Mouse (Mus musculus) heart, embryonic 12.5 days (tissue): ENCODE data around the gene Phldb1. TPM values are rescaled to one million over a fixed set of nuclear protein-coding genes. Genes with fewer than 3 reads are reported as not detected.
"Not testable (repeated sequence)": the region's sequence is repeated elsewhere in the genome, so short reads cannot be mapped to it uniquely, and the experiment has no call there.

ENCODE experiments used
- ATAC-seq: fragments of 200-750 bp; cut with Nextera tagmentation; 2 replicates; pipeline ENCODE4 v1.8.0; 2017; ENCODE audit warnings: moderate TSS enrichment, moderate library complexity; ENCODE audit not compliant: insufficient number of reproducible peaks, low FRiP score
- H3K27ac ChIP-seq: fragments of 300-500 bp; sonication (generic); 2 replicates; pipeline ENCODE4 v1.5.1; 2016; ENCODE audit warnings: mild to moderate bottlenecking, moderate library complexity; ENCODE audit not compliant: poor library complexity, severe bottlenecking
- H3K27me3 ChIP-seq: fragments of 300-500 bp; sonication (generic); replicated peaks from 2 replicates; pipeline ENCODE4 v1.6.1; 2016; ENCODE audit warnings: mild to moderate bottlenecking, moderate library complexity
- H3K36me3 ChIP-seq: fragments of 300-500 bp; sonication (generic); 2 replicates; pipeline ENCODE4 v1.6.1; 2016; ENCODE audit warnings: mild to moderate bottlenecking, moderate library complexity
- H3K4me1 ChIP-seq: fragments of 300-500 bp; sonication (generic); replicated peaks from 2 replicates; pipeline ENCODE4 v1.6.1; 2016; ENCODE audit warnings: mild to moderate bottlenecking
- H3K4me2 ChIP-seq: fragments of 300-500 bp; sonication (generic); 2 replicates; pipeline ENCODE4 v1.6.1; 2016; ENCODE audit warnings: mild to moderate bottlenecking, moderate library complexity
- H3K4me3 ChIP-seq: fragments of 300-500 bp; sonication (generic); 2 replicates; pipeline ENCODE4 v1.5.1; 2016; ENCODE audit warnings: mild to moderate bottlenecking
- H3K9ac ChIP-seq: fragments of 300-500 bp; sonication (generic); 2 replicates; pipeline ENCODE4 v1.6.1; 2016; ENCODE audit warnings: mild to moderate bottlenecking, moderate library complexity
- H3K9me3 ChIP-seq: fragments of 300-500 bp; sonication (generic); replicated peaks from 2 replicates; pipeline ENCODE4 v1.6.1; 2016; ENCODE audit warnings: mild to moderate bottlenecking, moderate library complexity
- WGBS: fragments of 180-500 bp; shearing (Covaris S2); methylation state at CpG from one replicate; pipeline ENCODE4 v1.1.7; 2016; 5-methylcytosine and 5-hydroxymethylcytosine counted together
- polyA plus RNA-seq: library from polyadenylated mRNA; unstranded; fragments of >200 nt; fragmentation: Nextera tagmentation; extraction: Ambion mirVana; gene quantifications from 2 replicates; pipeline ENCODE4 v1.2.1, GENCODE M21; 2016

Phldb1 gene
- polyA plus RNA-seq = 34.8 and 36.9 TPM in 2 replicates

- H3K27ac ChIP-seq = peak within 1 kb of the TSS; percentile 84
- H3K4me2 ChIP-seq = peak within 1 kb of the TSS; percentile 82
- peak within 1 kb of the TSS; percentile 52 for H3K4me3 ChIP-seq
- no peaks in the 10 kb centered on the region for H3K27me3 ChIP-seq
- WGBS = under 1% methylated on average over 47 of the region's 47 CpGs
- peaks cover 30% of the 10 kb centered on the region for H3K4me1 ChIP-seq
- H3K9ac ChIP-seq = peak within 1 kb of the TSS; percentile 68
- H3K9me3 ChIP-seq = no peaks in the 10 kb centered on the region
- H3K36me3 ChIP-seq = no peaks in the 10 kb centered on the region
- ATAC-seq = peak; percentile 79
Measured at GRCm38 (mm10) chr9:44734524-44735494, at the start of gene Phldb1. Gene Phldb1, minus strand, starts transcription at chr9:44735198.

- H3K9ac ChIP-seq = peak overlapping the region; percentile 83
- no peaks in the 10 kb centered on the region for H3K9me3 ChIP-seq
- peaks cover 13% of the 10 kb centered on the region for H3K36me3 ChIP-seq
- WGBS = under 1% methylated on average over 41 of the region's 41 CpGs
- ATAC-seq = peak; percentile 98
- H3K4me1 ChIP-seq = peaks cover 11% of the 10 kb centered on the region
- no peaks in the 10 kb centered on the region for H3K27me3 ChIP-seq
- H3K27ac ChIP-seq = peak overlapping the region; percentile 91
- H3K4me2 ChIP-seq = peak overlapping the region; percentile 90
- peak overlapping the region; percentile 69 for H3K4me3 ChIP-seq
Measured at GRCm38 (mm10) chr9:44772750-44773651, 38.0 kb upstream of the Phldb1 start.

GRCm38 (mm10) chr9:44772392-44772749 is 37.4 kb upstream of the Phldb1 start:
- peak overlapping the region; percentile 54; the same call in 1 of the 2 replicates for H3K27ac ChIP-seq
- 0 out of 2 replicates have a peak overlapping the region, but pooled peaks have one; percentile 35 for H3K9ac ChIP-seq
- H3K9me3 ChIP-seq = no peaks in the 10 kb centered on the region
- whole genome bisulfite sequencing = 15% methylated on average over 5 of the region's 5 CpGs
- H3K4me3 ChIP-seq = no peak overlapping the region
- peaks cover 13% of the 10 kb centered on the region for H3K36me3 ChIP-seq
- ATAC-seq = peak; percentile 3; the same call in 1 of the 2 replicates
- H3K4me2 ChIP-seq = no peak overlapping the region
- H3K4me1 ChIP-seq = peaks cover 11% of the 10 kb centered on the region
- H3K27me3 ChIP-seq = no peaks in the 10 kb centered on the region

GRCm38 (mm10) chr9:44771376-44771775 is 36.4 kb upstream of the Phldb1 start:
- ATAC-seq = no peak
- Histone ChIP-seq H3K9ac (no peak overlapping the region), H3K9me3 (no peaks in the 10 kb centered on the region), H3K4me1 (peaks cover 11% of the 10 kb centered on the region), H3K27ac (no peak overlapping the region), H3K27me3 (no peaks in the 10 kb centered on the region), H3K4me2 (no peak overlapping the region), H3K36me3 (peaks cover 13% of the 10 kb centered on the region), H3K4me3 (no peak overlapping the region)
- WGBS = 86% methylated on average over 5 of the region's 5 CpGs

GRCm38 (mm10) chr9:44768029-44768394 is 33.0 kb upstream of the Phldb1 start:
- not testable (repeated sequence) for H3K9ac ChIP-seq, H3K9me3 ChIP-seq, H3K36me3 ChIP-seq, H3K27me3 ChIP-seq, ATAC-seq
- 38% methylated on average over 8 of the region's 9 CpGs for whole genome bisulfite sequencing
- H3K4me3 ChIP-seq = peak overlapping the region; percentile 85
- peak overlapping the region; percentile 80 for H3K4me2 ChIP-seq
- H3K4me1 ChIP-seq = peaks cover 20% of the 10 kb centered on the region
- 0 out of 2 replicates have a peak overlapping the region, but pooled peaks have one; percentile 21 for H3K27ac ChIP-seq

GRCm38 (mm10) chr9:44767101-44768028 is 32.4 kb upstream of the Phldb1 start, which contains the start of the genes Arcn1 and Ift46:
Gene Arcn1, minus strand, starts transcription at chr9:44767845.
Gene Ift46, plus strand, starts transcription at chr9:44767908.
- H3K36me3 ChIP-seq = no peaks in the 10 kb centered on the region
- H3K9ac ChIP-seq = peak within 1 kb of the TSS; percentile 98
- peak within 1 kb of the TSS; percentile 80 for H3K4me2 ChIP-seq
- peak within 1 kb of the TSS; percentile 96 for H3K27ac ChIP-seq
- 0% methylated on average over 77 of the region's 82 CpGs for WGBS
- H3K27me3 ChIP-seq = no peaks in the 10 kb centered on the region
- peak within 1 kb of the TSS; percentile 85 for H3K4me3 ChIP-seq
- ATAC-seq = peak; percentile 89
- no peaks in the 10 kb centered on the region for H3K9me3 ChIP-seq
- H3K4me1 ChIP-seq = peaks cover 21% of the 10 kb centered on the region

GRCm38 (mm10) chr9:44760873-44761272 is 25.9 kb upstream of the Phldb1 start:
- Histone ChIP-seq H3K9ac (no peak overlapping the region), H3K27me3 (no peaks in the 10 kb centered on the region), H3K4me2 (no peak overlapping the region), H3K36me3 (peaks cover 30% of the 10 kb centered on the region), H3K27ac (no peak overlapping the region), H3K4me3 (no peak overlapping the region), H3K4me1 (peaks cover 29% of the 10 kb centered on the region), H3K9me3 (no peaks in the 10 kb centered on the region)
- no peak for ATAC-seq
- 59% methylated on average over 2 of the region's 2 CpGs for WGBS

GRCm38 (mm10) chr9:44748473-44748872 is 13.5 kb upstream of the Phldb1 start:
- Histone ChIP-seq H3K9ac (no peak overlapping the region), H3K4me2 (no peak overlapping the region), H3K4me3 (no peak overlapping the region), H3K27me3 (no peaks in the 10 kb centered on the region), H3K36me3 (peaks cover 96% of the 10 kb centered on the region), H3K27ac (no peak overlapping the region), H3K9me3 (no peaks in the 10 kb centered on the region), H3K4me1 (no peaks in the 10 kb centered on the region)
- no peak for ATAC-seq
- WGBS = 93% methylated on average over 7 of the region's 7 CpGs

GRCm38 (mm10) chr9:44747341-44747740 is 12.3 kb upstream of the Phldb1 start:
- ATAC-seq = no peak
- H3K27me3 ChIP-seq = no peaks in the 10 kb centered on the region
- no peak overlapping the region for H3K4me2 ChIP-seq
- 93% methylated on average over 3 of the region's 3 CpGs for WGBS
- H3K9ac ChIP-seq = no peak overlapping the region
- H3K4me3 ChIP-seq = no peak overlapping the region
- H3K27ac ChIP-seq = no peak overlapping the region
- H3K9me3 ChIP-seq = no peaks in the 10 kb centered on the region
- no peaks in the 10 kb centered on the region for H3K4me1 ChIP-seq
- peaks cover 97% of the 10 kb centered on the region for H3K36me3 ChIP-seq

GRCm38 (mm10) chr9:44746666-44747065 is 11.7 kb upstream of the Phldb1 start:
- Histone ChIP-seq H3K4me3 (no peak overlapping the region), H3K4me2 (no peak overlapping the region), H3K4me1 (no peaks in the 10 kb centered on the region), H3K9me3 (no peaks in the 10 kb centered on the region), H3K27me3 (no peaks in the 10 kb centered on the region), H3K9ac (no peak overlapping the region), H3K36me3 (peaks cover 94% of the 10 kb centered on the region), H3K27ac (no peak overlapping the region)
- WGBS = 87% methylated on average over 3 of the region's 3 CpGs
- no peak for ATAC-seq
